Mouse (Mus musculus) spleen, postnatal 10 days (tissue): ENCODE measurements around the gene Zfp13.
"Not testable (repeated sequence)": the region's sequence is repeated elsewhere in the genome, so short reads cannot be mapped to it uniquely, and the experiment has no call there.

ENCODE experiments used
- DNase-seq, 2 experiments: peaks; one replicate each; pipeline ENCODE4 v3.0.0; 2021 to 2022; ENCODE audit warnings: low spot score in 2 of 2

Zfp13 gene

GRCm38 (mm10) chr17:23598582-23599552, at the start of gene Zfp13:
Zfp13 (minus strand) TSS chr17:23599487.
- DNase-seq = peak; percentile 49 to 80

DNA sequence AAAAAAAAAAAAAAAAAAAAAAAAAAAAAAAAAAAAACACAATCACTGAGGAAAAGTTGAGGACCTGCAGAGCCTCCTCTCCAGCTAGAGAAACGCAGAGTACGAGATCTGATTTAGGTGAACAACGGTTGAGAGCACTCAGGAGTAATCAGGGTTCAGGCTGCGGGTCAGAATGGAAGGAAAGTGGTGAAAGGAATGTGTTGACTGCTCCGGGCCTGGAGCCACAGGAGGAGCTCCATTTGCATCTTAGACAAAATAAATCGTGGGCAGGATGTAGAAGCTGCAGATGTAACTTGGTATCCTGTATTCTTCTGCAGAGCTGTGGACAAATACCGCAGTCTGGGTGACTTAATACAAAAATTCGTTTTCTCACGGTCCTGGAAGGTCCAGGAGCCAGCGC, 46.6 kb upstream of the Zfp13 start:
- DNase-seq = no peak

DNA sequence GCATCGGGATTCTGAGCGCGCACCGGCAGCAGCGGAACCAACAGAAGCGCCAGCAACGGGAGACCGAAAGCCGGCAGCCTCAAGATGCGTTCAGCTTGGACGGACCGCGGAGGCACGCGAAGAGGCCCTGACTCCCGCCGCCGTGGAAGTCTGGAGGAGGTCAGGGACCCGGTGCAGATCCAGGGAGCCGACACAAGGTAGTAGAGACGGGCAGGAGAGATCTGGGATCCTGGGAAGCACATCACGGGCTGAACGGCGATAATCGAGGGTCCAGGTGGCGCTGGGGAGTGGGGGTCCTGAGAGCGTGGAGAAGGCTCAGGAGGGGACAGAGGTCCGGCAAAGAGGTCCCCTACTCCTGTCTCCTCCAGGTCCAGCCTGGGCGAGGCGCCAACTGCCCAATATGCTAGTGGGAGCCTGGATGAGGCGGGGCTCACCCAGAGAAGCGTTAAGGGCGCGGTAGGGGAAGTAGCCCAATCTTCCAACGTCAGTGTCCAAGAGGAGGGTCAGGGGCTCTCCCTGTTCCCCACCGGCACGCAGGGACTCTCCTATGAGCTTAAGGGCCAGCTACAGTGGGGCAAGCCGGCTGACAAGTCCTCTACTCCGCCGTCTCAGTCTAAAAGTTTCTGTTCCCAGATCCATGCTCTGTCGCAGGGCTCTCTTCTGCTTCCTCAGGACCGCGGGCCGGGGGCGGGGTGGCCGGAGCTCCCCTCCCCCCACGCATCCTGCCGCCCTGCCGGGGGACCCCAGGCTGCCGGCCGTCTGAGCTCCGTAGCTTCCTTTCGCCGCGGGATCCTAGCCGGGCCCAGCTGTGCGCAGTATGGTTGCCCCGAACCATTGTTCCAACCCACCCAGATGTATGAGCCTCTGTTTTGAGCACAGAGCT, 45.6 kb upstream of the Zfp13 start, which contains the start of gene Mmp25:
TSS of gene Mmp25 (minus strand) at position 665 of the 883 bp plus-strand sequence.
- no peak for DNase-seq

- no peak for DNase-seq
Measured at GRCm38 (mm10) chr17:23631241-23631640, 32.0 kb upstream of the Zfp13 start.

- peak; percentile 64 to 84 for DNase-seq
Measured at GRCm38 (mm10) chr17:23630195-23631020, 31.1 kb upstream of the Zfp13 start.

DNA sequence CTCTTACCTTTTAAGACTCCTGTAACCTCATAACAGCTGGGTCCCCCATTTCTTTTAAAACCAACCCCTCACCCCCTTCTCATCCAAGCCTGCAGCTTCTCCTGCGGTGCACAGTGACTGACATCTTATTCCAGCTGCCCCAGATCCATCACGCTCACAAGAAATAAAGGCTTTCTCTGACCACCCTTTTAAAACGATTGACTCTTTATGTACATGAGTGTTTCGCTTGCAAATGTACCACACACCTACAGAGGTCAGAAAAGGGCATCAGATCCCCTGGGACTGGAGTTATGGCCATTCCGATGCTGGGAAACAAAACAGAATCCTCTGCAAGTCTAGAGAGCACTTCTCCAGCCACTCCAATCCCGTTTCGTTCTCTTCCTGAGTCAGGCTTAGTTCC, 28.5 kb upstream of the Zfp13 start:
- DNase-seq = no peak

DNA sequence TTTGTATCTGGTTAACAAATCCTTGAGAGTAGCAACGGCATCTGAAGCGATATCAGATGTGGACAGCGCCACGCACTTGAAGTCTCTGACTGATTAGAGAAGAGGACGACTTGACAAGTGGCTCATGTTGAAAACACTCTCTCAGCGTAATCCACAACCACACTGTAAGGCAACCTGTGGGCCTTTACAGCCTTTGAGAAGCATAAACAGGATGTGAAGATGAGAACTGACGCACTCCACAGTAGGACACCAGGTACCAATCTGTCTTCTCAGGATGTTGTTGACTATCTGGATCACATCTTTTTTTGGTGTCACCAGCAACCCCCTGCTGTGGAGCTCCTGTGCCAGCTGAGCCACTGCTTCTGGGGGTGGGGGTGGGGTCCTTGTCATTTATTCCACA, 21.1 kb upstream of the Zfp13 start:
- DNase-seq = no peak

DNA sequence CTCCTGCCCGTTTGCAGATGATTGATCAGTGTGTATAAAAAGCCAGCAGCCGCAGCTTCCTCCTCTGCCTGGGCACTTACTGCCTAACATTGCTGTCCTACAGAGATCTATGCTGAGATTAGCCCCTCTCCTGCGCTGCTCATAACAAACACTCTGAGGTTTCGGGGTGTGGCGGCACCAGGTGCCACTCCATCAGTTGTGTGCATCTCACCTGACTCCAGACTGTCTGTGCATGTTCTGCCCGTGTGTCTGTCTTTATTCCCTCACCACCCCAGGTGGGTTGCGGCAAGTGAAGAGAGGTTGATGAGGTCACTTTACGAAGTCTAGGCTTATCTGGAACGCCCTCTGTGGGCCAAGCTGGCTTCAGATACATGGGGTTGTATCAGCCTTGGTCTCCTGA, 17.8 kb upstream of the Zfp13 start:
- no peak for DNase-seq

GRCm38 (mm10) chr17:23610361-23610800, 11.1 kb upstream of the Zfp13 start:
- DNase-seq = peak; percentile 51 to 83

- DNase-seq = no peak
Measured at GRCm38 (mm10) chr17:23609612-23610011, 10.3 kb upstream of the Zfp13 start.

DNA sequence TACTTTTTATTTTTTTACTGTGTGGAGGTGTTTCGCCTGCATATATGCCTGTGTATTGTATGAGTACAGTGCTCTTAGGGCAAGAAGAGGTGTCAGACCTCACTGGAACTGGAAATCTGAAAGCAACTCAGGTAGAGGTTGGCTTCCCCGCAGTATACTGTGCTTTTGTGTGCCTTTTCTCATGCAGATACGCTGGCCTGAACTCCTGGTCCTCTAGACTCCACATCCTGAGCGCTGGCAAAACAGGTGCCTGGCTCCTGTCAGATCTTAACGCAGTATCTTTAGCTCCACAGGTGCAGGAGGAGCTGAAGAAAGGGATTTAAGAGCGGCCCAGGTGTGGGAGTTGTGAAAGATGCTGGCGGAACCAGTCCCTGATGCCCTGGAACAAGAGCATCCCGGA, 5.9 kb upstream of the Zfp13 start:
- DNase-seq = no peak

GRCm38 (mm10) chr17:23604394-23604793, 5.1 kb upstream of the Zfp13 start:
- DNase-seq = no peak

DNA sequence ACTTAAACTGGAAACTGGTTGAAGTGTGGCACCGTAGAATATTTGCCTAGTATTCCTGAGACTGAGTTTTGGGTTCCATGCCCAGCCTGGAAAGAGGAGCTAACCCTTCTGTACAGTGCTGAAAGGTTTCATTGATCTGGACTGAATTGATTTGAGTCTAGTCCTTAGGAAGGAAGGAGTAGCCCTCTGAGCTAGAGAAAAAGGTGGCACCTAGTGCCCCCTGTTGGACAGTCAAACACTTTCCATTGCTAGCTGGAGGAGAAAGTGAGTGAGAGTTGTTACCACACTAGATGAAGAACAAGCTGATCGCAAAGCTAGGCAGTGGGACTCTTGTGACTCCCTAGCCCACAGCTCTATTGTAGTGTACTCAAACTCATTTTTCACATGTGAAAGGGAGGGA, 4.3 kb upstream of the Zfp13 start:
- DNase-seq = peak in 1 of 2 experiments; percentile 30

DNA sequence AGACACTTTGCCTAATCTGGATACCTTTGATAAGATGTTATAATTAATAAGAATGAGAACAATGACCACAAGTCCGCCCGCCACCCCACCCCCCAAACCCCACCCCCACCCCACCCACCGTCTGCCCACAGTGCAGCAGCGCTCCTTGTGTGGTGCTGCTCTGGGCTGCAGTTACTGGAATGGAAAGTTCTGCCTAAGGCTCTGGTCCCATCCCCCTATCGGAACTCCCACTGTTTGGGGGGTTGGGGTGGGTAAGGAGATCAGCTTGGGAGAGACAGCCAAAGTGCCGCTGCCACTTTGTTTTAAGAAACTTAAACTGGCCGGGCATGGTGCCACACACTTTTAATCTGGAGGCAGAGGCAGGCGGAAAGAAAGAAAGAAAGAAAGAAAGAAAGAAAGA, 3.8 kb upstream of the Zfp13 start:
- DNase-seq = no peak

GRCm38 (mm10) chr17:23601836-23602585, 2.7 kb upstream of the Zfp13 start:
- no peak for DNase-seq

- DNase-seq = no peak
Measured at GRCm38 (mm10) chr17:23600641-23601622, 1.6 kb upstream of the Zfp13 start, which contains the start of gene Zscan10. Zscan10 (plus strand) TSS chr17:23600856.

DNA sequence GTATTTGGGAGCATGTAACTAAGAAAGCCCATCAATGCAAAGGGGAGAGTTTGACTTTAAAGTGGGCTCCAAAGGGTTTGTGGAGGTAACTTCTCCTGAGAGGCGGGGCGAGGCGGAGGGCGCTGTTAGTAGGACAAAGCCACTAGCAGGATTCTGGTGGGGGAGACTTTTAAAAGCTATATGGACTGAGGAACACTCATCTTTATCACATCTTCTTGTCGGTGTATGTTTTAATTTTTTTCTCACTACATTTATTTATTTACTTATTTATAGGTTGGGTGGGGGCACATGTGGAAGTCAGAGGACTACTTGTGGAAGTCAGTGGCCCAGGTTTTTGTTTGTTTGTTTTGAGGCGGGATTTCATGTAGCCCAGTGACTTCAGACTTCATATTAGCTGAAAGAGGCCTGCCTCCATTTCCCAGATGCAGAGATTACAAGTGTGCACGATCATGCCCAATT, 347 bp upstream of the Zfp13 start:
- DNase-seq = peak in 1 of 2 experiments; percentile 45

GRCm38 (mm10) chr17:23595139-23595538, 4.1 kb downstream of the Zfp13 start:
- not testable (repeated sequence) for DNase-seq

DNA sequence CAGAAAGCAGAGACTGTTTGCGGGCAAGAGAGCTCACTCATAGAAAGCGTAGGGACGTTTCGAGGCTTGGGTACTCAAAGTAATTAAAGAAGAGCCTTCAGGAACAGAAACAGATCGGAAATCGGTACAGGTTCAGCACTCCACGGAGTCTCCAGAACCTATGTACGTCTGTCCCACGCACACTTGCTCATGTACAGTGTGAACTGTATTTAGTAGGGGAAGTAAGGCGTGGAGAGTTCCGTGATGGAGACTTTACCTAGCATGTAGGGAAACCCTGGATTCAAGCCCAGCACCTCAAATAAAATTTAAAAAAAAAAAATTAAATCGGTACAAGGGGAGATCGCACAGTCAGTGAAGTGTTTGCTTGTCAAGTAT, 6.4 kb downstream of the Zfp13 start:
- no peak for DNase-seq
